Mouse (Mus musculus) myocyte (in vitro differentiated cells): Measurements from ENCODE around the gene Hbq1a. TPM values are rescaled to one million over a fixed set of nuclear protein-coding genes. Genes with fewer than 3 reads are reported as not detected.

Experiments
- H3K27me3 ChIP-seq: one replicate; pipeline ENCODE4 v1.6.1; 2011; ENCODE audit not compliant: control insufficient read depth, insufficient read depth, insufficient read length
- H3K36me3 ChIP-seq: one replicate; pipeline ENCODE4 v1.6.1; 2011; ENCODE audit not compliant: control insufficient read depth, insufficient read depth
- H3K4me2 ChIP-seq: one replicate; pipeline ENCODE4 v1.6.1; 2011; ENCODE audit warnings: low read depth, control low read depth
- H3K4me3 ChIP-seq: one replicate; pipeline ENCODE4 v1.5.1; 2011; ENCODE audit warnings: mild to moderate bottlenecking, control low read depth, moderate library complexity
- H3K79me2 ChIP-seq: one replicate; pipeline ENCODE4 v1.6.1; 2011; ENCODE audit not compliant: control insufficient read depth, insufficient read depth
- H3ac ChIP-seq: one replicate; pipeline ENCODE4 v1.6.1; 2011; ENCODE audit not compliant: control insufficient read depth, insufficient read length
- CEBPB ChIP-seq: IDR thresholded peaks from 2 replicates; pipeline ENCODE4 v1.6.1; 2011; ENCODE audit warnings: mild to moderate bottlenecking, moderate library complexity; ENCODE audit not compliant: poor library complexity, insufficient read depth, severe bottlenecking
- E2F4 ChIP-seq: IDR thresholded peaks from one replicate; pipeline ENCODE4 v1.6.1; 2011; ENCODE audit warnings: mild to moderate bottlenecking, control low read depth, moderate library complexity; ENCODE audit not compliant: insufficient read depth
- MAX ChIP-seq: IDR thresholded peaks from one replicate; pipeline ENCODE4 v1.6.1; 2011; ENCODE audit warnings: low read depth, mild to moderate bottlenecking, control low read depth
- MYOD1 ChIP-seq, 3 experiments: IDR thresholded peaks; one replicate each; pipeline ENCODE4 v1.6.1; 2011; ENCODE audit warnings: control low read depth in 2 of 3, low read depth in 2 of 3, mild to moderate bottlenecking in 2 of 3, moderate library complexity in 1 of 3; ENCODE audit not compliant: insufficient read length in 2 of 3, control insufficient read depth in 1 of 3
- MYOG ChIP-seq, 3 experiments: IDR thresholded peaks; one replicate each; pipeline ENCODE4 v1.6.1; 2011; ENCODE audit warnings: control low read depth in 2 of 3, low read depth in 2 of 3, mild to moderate bottlenecking in 2 of 3; ENCODE audit not compliant: insufficient read length in 2 of 3, control insufficient read depth in 1 of 3, insufficient read depth in 1 of 3
- POLR2A ChIP-seq: IDR thresholded peaks from one replicate; pipeline ENCODE4 v1.6.1; 2011; ENCODE audit warnings: low read depth, mild to moderate bottlenecking, control low read depth, moderate library complexity; ENCODE audit not compliant: insufficient read length
- POLR2AphosphoS2 ChIP-seq: IDR thresholded peaks from one replicate; pipeline ENCODE4 v1.6.1; 2011; ENCODE audit warnings: low read depth, control low read depth; ENCODE audit not compliant: insufficient read length
- REST ChIP-seq: IDR thresholded peaks from one replicate; pipeline ENCODE4 v1.6.1; 2011; ENCODE audit warnings: mild to moderate bottlenecking, control low read depth, moderate library complexity; ENCODE audit not compliant: insufficient read depth, insufficient read length
- SRF ChIP-seq: IDR thresholded peaks from one replicate; pipeline ENCODE4 v1.6.1; 2011; ENCODE audit warnings: low read depth; ENCODE audit not compliant: control insufficient read depth, insufficient read length
- TCF12 ChIP-seq: IDR thresholded peaks from one replicate; pipeline ENCODE4 v1.6.1; 2011; ENCODE audit warnings: mild to moderate bottlenecking, control low read depth; ENCODE audit not compliant: poor library complexity, insufficient read depth, severe bottlenecking
- TCF3 ChIP-seq: IDR thresholded peaks from one replicate; pipeline ENCODE4 v1.6.1; 2011; ENCODE audit warnings: low read depth, control low read depth; ENCODE audit not compliant: insufficient read length
- USF1 ChIP-seq: IDR thresholded peaks from one replicate; pipeline ENCODE4 v1.6.1; 2011; ENCODE audit warnings: low read depth, mild to moderate bottlenecking, control low read depth, moderate library complexity
- polyA plus RNA-seq: library from polyadenylated mRNA; unstranded; fragments of >200 nt; fragmentation: generic; extraction: Trizol; gene quantifications from one replicate; pipeline ENCODE4 v1.2.1, GENCODE M21; 2012; ENCODE audit warnings: missing spikeins

The Hbq1a gene
- polyA plus RNA-seq, 1 experiment, result 0.24 TPM

- Histone ChIP-seq H3K4me3 (no peak overlapping the region), H3K79me2 (no peaks in the 10 kb centered on the region), H3ac (no peak overlapping the region), H3K27me3 (no peaks in the 10 kb centered on the region), H3K36me3 (no peaks in the 10 kb centered on the region), H3K4me2 (no peak overlapping the region)
- TF ChIP-seq MAX (no peak), TCF12 (no peak), TCF3 (no peak), REST (no peak), SRF (no peak), USF1 (no peak), MYOD1 (IDR thresholded peaks at IDR 0.05; ENCODE audit: control insufficient read depth in 1 of 3, insufficient read length in 2 of 3, low read depth in 2 of 3) (no peak), CEBPB (no peak), POLR2A (no peak), POLR2AphosphoS2 (no peak), MYOG (IDR thresholded peaks at IDR 0.05; ENCODE audit: control insufficient read depth in 1 of 3, insufficient read depth in 1 of 3, insufficient read length in 2 of 3, low read depth in 2 of 3) (no peak), E2F4 (no peak)
Measured at GRCm38 (mm10) chr11:32342770-32343191, 42.9 kb downstream of the Hbq1a start.

- no peak overlapping the region for H3K4me2 ChIP-seq
- H3ac ChIP-seq, result no peak overlapping the region
- TF ChIP-seq SRF, result no peak
- TF ChIP-seq MAX, result no peak
- no peak for TF ChIP-seq CEBPB
- TF ChIP-seq E2F4, result no peak
- no peak for TF ChIP-seq USF1
- TF ChIP-seq REST, result no peak
- no peak for TF ChIP-seq TCF3
- no peak for TF ChIP-seq TCF12
- no peak for TF ChIP-seq MYOG (IDR thresholded peaks at IDR 0.05; ENCODE audit: control insufficient read depth in 1 of 3, insufficient read depth in 1 of 3, insufficient read length in 2 of 3, low read depth in 2 of 3)
- no peaks in the 10 kb centered on the region for H3K27me3 ChIP-seq
- no peaks in the 10 kb centered on the region for H3K36me3 ChIP-seq
- no peak overlapping the region for H3K4me3 ChIP-seq
- peaks cover 5% of the 10 kb centered on the region for H3K79me2 ChIP-seq
Measured at GRCm38 (mm10) chr11:32343350-32343749, 43.5 kb downstream of the Hbq1a start.

GRCm38 (mm10) chr11:32345504-32346297 is 45.8 kb downstream of the Hbq1a start:
- H3K36me3 ChIP-seq, result peaks cover 4% of the 10 kb centered on the region
- peaks cover 28% of the 10 kb centered on the region for H3K79me2 ChIP-seq
- no peak overlapping the region for H3ac ChIP-seq
- peak overlapping the region; percentile 40 for H3K4me2 ChIP-seq
- TF ChIP-seq MYOG (IDR thresholded peaks at IDR 0.05; ENCODE audit: control insufficient read depth in 1 of 3, insufficient read depth in 1 of 3, insufficient read length in 2 of 3, low read depth in 2 of 3) (no peak), POLR2AphosphoS2 (no peak), REST (no peak), TCF12 (no peak), MYOD1 (IDR thresholded peaks at IDR 0.05; ENCODE audit: control insufficient read depth in 1 of 3, insufficient read length in 2 of 3, low read depth in 2 of 3) (no peak), TCF3 (no peak), SRF (no peak), E2F4 (no peak), MAX (no peak), USF1 (no peak), CEBPB (no peak), POLR2A (no peak)
- H3K4me3 ChIP-seq, result no peak overlapping the region
- H3K27me3 ChIP-seq, result no peaks in the 10 kb centered on the region

DNA sequence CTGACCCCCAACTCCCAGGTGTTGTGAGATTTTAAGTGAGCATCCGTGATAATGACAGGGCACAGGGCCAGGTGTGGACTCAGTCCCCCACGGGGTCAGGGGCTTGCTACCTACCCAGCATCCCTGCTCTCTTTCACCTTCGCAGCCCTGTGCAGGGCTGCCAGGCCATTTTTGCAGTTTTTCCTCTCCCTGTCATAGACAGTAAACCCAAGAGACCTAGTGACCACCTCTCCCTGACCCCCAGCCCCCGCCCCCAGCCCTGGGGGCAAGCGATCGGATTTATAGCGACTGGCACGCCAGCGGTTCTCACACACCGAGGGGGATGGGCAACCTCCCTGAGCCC is 47.4 kb downstream of the Hbq1a start:
- Histone ChIP-seq H3K4me2 (peak overlapping the region; percentile 88), H3K27me3 (no peaks in the 10 kb centered on the region), H3ac (peak overlapping the region; percentile 96), H3K36me3 (peaks cover 20% of the 10 kb centered on the region), H3K79me2 (peaks cover 44% of the 10 kb centered on the region), H3K4me3 (peak overlapping the region; percentile 86)
- TF ChIP-seq TCF3 (no peak), POLR2A (no peak), MYOG (IDR thresholded peaks at IDR 0.05; ENCODE audit: control insufficient read depth in 1 of 3, insufficient read depth in 1 of 3, insufficient read length in 2 of 3, low read depth in 2 of 3) (no peak), REST (no peak), TCF12 (no peak), CEBPB (no peak), USF1 (no peak), MAX (no peak), E2F4 (no peak), POLR2AphosphoS2 (no peak), MYOD1 (IDR thresholded peaks at IDR 0.05; ENCODE audit: control insufficient read depth in 1 of 3, insufficient read length in 2 of 3, low read depth in 2 of 3) (no peak), SRF (no peak)
